Mouse (Mus musculus) gonadal fat pad, adult 2 months (tissue): ENCODE measurements around the gene Aatf. TPM values are rescaled to one million over a fixed set of nuclear protein-coding genes. Genes with fewer than 3 reads are reported as not detected.

ENCODE experiments used
- DNase-seq: peaks from one replicate; pipeline ENCODE4 v3.0.0-alpha.2; 2012; ENCODE audit warnings: low read depth
- polyA plus RNA-seq: library from polyadenylated mRNA; depleted of rRNA; stranded (reverse); fragments of >200 nt; gene quantifications from 2 replicates; pipeline ENCODE4 v1.2.3, GENCODE M21; 2012; rRNA removed

Aatf gene
- polyA plus RNA-seq: 2.9 and 5.3 TPM in 2 replicates

DNA sequence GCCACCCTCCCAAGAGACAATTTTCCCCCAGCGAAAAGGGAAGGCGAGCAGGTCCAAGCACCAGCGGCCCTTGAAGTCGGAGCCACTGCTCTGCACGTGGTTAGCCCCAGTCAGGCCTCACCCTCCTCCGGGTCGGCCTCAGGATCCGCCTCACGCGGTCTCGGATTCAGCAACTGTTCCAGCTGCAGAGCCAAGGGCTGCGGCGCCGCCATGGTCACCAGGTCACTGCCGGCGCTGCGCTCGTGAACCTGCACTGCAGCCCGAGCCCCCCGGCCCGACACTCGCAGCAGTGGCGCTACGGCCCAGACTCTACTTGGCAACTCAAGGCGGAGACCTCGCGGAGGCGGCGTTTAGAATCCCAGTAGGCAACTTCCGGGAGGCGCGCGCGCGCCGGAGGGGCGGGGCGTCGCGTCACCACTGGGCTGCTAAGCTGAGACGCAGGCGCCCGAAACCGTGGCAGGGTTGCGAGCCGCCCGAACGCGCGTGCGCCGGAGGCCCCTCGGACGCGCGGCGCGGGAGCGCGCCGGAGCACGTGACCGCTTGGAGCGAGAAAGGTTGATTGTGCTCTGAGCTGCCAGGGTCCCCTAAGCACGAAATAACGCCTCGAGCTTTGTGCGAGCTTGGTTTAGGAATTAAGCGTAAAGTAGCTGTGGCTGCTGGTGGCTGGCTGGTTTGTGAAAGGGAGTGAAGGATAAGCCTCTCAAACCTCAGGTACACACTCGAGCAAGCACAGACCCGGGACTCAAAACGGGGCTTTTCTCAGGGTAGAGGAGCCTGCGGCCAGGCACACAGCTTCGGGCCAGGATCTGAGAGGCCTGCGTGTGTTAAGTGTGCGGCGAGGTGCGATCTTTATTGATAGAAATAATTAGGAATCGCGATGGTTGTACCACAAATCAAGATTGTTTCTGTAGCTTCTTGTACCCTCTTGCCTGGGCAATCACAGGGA is at the start of gene Aatf:
TSS of gene Aatf (minus strand) at position 352 of the 946 bp plus-strand sequence.
- DNase-seq: peak; percentile 75

- no peak for DNase-seq
Observed at GRCm38 (mm10) chr11:84562758-84563347, 49.5 kb upstream of the Aatf start.

GRCm38 (mm10) chr11:84561546-84561945 is 48.2 kb upstream of the Aatf start:
- DNase-seq: no peak

- no peak for DNase-seq
Observed at GRCm38 (mm10) chr11:84553821-84554450, 40.6 kb upstream of the Aatf start.

GRCm38 (mm10) chr11:84551296-84551695 is 38.0 kb upstream of the Aatf start:
- DNase-seq: no peak

DNA sequence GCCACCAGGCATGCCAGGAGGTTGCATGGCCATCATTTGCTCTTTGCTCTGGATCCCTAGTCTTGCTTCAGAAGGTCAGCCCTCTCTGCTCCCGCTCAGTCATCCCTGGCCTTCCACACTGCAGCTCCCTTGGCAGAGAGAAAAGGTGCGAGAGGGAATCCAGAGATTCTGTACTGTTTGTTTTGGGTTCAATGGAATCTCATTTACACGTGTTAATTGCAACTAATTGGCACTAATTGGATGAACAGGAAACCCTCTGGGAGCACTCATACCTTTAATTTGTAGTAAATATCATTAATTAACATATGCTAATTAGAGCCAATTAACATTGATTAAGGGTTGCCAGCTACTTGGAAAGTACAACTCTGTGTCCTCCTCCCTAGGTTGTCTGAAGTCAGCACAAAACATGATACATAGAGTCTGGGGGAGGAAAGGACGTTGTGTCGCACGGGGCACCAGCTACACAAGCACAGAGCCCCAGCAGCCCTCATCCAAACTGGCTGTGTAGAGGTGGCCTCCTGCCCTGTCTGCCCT is 36.0 kb upstream of the Aatf start:
- no peak for DNase-seq

GRCm38 (mm10) chr11:84548293-84548692 is 35.0 kb upstream of the Aatf start:
- no peak for DNase-seq

DNA sequence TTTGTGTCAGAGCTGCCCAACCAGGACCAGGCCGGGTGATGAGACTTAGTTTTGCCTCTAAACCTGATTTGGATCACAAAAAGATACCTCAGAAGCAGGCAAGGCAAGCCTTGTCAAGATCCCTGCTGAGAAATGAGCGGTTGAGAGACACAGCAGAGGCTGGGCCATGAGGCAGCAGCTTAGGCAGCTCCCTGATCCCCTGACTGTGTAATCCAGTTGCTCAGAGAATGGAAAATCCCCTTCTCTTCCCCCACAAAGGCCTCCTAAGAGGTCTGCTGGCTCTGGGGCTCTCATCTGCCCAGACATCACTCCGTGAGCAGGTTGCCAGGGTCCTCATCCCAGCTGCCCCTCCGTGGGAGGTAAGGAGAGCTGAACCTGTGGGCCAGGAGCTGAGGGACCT is 26.7 kb upstream of the Aatf start:
- no peak for DNase-seq

- DNase-seq: no peak
Observed at GRCm38 (mm10) chr11:84529797-84530703, 16.7 kb upstream of the Aatf start.

DNA sequence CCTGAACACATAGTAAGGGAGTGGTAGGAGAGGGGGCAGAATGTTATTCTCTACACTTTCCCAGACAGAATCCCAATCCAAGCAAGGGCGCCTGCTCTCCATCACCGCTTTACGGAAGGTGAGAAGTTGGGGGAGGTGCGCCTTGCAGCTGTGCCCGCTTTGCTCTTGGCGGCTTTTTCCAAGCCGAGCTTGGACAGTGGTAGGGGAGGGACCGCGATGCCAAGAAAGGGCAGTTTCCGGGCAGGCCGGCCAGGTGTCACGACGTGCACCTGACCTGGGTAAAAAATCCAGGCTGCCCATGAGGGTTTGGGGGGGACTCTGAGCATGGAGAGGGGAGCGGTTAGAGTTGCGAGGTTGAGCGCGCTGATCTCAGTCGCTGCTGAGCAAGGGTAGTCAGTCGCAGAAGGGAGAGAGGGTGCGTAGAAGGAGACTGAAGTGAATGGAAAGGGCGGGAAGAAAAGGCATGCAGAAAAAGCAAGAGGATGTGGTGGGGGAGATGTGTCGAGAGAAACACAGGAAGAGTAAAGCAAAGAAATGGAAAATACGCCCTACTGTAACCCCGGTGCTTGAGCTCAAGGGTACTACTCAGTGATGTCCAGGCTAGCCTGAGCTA is 15.9 kb upstream of the Aatf start:
- no peak for DNase-seq

- no peak for DNase-seq
Observed at GRCm38 (mm10) chr11:84526976-84527860, 13.9 kb upstream of the Aatf start.

DNA sequence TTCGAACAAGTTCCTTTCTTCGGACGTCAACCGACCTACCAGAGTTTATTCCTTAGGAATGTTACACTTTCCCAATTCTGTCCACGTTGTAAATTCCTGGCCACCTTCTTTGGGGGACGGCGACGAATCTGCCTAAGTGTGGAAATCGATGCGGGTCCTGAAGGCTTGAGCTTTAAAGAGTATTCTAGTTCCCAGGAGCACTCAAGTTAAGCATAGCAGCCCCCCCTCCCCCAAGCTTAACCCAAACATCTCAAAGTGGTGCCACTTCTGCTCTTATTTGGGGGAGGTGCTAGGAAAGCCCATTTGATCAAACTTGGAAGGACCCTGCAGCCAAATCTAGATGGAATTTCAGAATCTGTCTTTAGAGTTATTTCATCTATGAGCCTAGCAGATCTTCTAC is 13.1 kb upstream of the Aatf start:
- DNase-seq: no peak

DNA sequence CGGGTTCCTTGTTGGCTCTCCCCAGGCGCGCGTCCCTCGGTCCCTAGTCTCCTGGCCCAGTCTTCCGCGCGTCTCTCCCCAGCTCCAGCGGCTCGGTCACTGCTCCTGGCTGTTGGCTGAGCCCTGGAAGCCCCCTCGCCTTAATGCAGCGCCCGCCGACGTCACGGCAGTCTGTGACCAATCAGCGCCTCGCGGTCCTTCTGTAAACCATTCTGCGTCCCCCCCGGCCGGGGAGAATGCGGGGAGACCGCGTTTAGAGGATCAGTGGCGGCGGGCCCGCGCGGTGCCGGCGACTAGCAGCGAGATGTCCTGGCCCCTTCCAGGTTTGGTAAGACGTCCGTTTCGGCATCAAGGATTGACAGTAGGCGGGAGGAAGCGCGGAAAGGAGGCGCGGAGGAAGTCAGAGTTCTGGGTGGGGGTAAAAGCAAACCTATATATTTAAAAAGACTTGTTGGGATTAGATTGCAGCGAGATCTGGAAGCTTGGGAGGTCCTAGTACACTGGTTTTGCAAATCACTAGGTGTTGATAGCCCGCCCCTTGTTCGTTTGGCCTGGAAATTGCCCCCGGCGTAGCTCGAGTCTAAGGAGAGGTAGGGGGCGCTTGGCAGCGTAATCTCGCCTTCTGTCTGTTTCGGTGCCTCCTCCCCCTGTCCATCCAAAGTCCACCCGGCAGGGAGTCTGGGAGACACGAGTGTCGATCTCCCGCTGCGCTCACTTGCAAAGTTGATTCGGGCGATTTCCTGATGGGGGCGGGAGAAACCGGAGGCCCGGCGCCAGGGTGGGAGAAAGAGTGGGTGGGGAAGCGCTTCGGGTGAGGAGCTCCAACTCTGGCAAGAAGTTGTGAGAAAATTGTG is 12.3 kb upstream of the Aatf start, which contains the start of gene Lhx1:
TSS of gene Lhx1 (minus strand) at position 115 of the 854 bp plus-strand sequence.
- DNase-seq: no peak

GRCm38 (mm10) chr11:84524511-84525270 is 11.4 kb upstream of the Aatf start:
- no peak for DNase-seq

DNA sequence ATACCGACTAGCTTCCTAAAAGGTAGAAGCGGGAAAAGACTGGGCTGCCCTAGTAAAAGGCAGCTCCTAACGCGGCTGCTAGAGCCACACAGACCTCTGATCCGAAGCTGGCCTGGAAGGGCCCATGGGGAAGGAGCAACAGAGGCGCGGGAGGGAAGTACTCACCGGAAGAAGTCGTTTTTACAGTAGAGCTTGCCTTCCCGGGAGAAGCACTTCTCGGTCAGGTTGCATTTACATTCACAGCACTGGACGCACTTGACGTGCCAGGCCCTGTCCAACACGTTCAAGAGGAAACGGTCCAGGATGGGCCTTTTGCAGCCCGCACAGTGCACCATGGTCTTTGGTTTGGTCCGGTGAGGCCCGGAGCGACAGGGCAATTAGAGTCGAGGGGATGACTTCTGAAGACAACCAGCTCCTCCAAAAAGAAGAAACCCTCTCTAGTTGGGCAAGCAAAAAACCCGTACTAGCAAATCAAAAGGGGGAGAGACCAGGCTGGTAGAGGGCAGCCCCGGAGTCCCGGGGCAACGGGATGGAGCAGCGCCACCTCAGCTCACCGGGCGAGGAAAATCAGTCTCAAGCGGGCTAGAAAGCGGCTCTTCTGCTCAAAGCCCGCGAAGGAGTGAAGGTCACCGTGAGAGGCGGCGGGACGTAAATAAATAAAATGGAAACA is 10.7 kb upstream of the Aatf start:
- DNase-seq: no peak

GRCm38 (mm10) chr11:84523321-84523831 is 10.1 kb upstream of the Aatf start:
- no peak for DNase-seq
